Mouse (Mus musculus) cerebellum, postnatal 36 days (tissue): Measurements from ENCODE around the gene Olfr193.
"Not testable (repeated sequence)": the region's sequence is repeated elsewhere in the genome, so short reads cannot be mapped to it uniquely, and the experiment has no call there.

Experiments used
- DNase-seq, 2 experiments: peaks; one replicate each; pipeline ENCODE4 v3.0.0; 2021 to 2022; ENCODE audit warnings: mixed read lengths in 2 of 2

Olfr193 gene

DNA sequence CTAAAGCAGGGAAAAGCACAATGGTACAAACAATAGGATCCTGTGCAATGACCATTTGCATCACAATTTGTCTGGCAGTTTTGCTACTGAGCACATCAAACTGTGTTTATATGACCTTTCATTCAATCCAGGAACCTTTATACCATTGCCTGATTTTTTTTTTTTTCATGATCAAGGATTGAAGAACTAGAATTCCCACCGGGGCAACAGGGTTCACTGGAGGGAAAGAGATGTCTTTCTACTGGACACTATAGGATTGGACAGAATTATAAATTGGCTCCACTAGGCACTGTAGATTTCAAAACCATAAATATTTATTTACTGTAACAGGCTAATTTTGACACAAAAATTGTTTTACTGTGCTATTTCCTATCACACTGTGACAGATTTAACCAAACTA is at the start of gene Olfr193:
Gene Olfr193 (minus strand): TSS at position 101 of the 400 bp plus-strand sequence.
- no peak for DNase-seq

DNA sequence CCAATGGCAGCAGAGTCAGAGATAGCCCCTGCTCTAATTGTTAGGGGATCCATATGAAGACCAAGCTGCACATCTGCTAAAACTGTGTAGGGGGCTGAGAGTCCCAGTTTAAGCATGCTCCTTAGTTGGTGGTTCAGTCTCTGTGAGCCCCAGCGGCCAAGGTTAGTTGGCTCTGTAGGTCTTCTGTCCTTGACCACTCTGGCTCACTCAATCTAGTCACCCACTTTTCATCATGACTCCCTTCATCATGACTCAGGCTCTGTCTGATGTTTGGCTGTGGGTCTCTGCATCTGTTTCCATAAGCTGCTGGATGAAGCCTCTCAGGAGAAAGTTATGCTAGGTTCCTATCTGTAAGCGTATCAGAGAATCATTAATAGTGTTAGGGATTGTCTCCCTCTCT is 40.3 kb upstream of the Olfr193 start:
- no peak for DNase-seq

DNA sequence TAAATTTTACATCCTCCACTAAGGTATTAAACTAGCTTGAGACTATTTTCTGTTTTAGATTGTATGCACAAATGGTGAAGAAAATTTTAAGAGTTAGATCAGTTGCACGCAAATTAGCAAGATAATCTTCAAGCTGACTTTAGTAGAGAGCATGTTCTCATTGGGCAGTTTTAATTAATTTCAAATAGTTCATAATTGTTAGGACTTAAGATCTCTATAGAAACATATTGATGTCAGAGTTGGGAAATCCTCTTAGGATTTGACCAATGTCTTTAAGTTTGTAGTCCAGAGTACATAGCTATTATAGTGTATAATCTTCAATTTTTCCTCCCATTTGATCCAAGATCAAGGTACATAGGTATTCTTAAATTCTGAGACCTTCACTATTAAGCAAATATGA is 35.1 kb upstream of the Olfr193 start, which contains the start of gene Olfr195:
Gene Olfr195 (plus strand): TSS at position 301 of the 400 bp plus-strand sequence.
- DNase-seq = no peak

DNA sequence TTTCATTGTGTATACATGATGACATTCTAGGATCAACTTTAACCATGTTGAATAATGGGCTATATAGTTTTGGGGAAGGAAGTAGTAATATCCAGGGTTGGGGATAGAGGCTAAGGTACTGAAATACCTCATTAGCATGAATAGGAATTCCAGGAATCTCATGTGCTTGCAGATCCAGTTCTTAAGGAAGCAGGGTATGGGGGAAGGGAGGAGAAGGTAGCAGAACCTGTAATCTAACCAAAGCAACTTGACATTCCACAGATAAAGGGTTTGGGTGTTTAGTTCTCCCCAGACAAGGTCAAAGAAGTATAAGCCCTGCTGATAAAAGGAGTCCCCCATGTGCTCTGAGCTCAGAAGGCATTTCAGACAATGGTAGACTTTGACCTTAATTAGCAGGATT is 29.4 kb upstream of the Olfr193 start:
- DNase-seq = no peak

DNA sequence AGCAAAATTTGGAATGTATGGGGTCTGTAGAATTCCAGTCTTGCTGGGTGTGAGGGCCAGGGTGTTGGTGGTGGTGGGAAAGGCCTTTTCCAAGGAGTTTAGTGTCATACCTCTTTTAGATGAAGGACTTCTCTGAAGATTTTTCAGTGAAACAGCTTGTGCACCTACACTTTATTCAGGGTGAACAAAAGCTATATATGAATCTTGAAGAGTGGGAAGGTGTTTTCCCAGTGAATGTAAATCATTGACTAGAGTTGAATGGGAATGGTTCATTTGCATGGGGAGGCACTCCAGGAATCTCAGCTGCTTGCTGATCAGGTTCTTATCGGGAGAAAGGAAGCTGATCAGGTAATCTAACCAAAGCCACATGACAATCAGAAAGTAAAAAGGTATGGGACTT is 19.1 kb upstream of the Olfr193 start:
- no peak for DNase-seq

DNA sequence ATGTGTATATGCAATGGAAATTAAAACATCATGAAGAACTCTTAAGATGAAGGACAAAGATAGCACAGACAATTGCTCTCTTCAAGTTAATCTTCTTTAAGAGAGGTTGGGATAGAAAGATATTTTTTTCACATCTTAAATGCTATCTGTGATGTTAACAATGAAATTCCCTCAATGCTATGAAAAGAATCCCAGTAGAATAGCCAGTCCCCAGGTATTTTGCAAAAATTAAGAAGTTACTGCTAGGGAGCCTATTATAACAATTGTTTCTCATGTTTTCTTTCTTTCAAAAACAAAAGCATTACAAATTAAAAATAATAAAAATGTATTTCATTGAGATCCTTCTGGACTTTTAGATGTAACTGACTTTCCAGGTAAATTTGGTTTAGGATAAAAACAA is 9.3 kb upstream of the Olfr193 start, which contains the start of gene Olfr194:
Gene Olfr194 (minus strand): TSS at position 101 of the 400 bp plus-strand sequence.
- no peak for DNase-seq

DNA sequence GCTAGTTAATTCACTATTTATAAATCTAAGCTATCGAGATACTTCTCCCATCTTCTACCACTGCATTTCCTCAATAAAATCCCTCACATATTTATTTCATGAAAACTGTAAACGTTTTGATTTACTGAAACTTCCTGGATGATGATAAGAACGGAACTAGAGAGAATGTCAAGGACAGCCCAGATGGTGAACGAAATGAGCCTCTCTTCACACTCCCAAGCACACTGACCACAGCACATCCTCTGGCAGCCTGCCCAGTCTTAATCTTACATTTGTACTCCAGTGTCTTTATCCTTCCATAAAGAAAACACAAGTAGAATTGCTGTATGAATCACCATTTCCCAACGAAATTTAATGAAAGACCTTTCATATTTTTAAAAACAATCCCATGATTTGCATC is 3.2 kb downstream of the Olfr193 start:
- DNase-seq = not testable (repeated sequence)

DNA sequence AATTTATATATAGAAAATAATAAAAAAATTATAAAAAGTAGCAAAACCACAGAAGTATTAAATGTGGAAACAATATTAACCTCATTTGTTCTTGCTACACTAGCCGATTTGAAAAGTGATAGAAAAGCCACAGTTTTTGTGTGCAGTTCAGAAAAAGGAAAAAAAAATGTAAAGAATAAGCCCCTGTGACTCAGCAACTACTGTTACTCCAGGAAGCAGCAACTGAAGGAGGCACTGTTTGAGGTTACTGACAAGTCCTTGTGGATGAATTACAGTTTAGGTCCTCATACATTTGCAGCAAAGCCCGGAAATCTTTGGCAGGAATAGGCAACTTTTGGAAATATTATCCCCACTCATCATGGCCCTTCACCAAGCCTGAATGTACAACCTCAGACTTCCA is 6.4 kb downstream of the Olfr193 start:
- DNase-seq = no peak

DNA sequence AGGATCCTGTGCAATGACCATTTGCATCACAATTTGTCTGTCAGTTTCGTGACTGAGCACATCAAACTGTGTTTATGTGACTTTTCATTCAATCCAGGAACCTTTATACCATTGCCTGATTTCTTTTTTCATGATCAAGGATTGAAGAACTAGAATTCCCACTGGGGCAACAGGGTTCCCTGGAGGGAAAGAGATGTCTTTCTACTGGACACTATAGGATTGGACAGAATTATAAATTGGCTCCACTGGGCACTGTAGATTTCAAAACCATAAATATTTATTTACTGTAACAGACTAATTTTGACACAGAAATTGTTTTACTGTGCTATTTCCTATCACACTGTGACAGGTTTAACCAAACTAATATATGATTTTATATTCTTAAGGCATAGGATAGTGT is 22.0 kb downstream of the Olfr193 start, which contains the start of gene Olfr191:
Gene Olfr191 (minus strand): TSS at position 101 of the 400 bp plus-strand sequence.
- not testable (repeated sequence) for DNase-seq

DNA sequence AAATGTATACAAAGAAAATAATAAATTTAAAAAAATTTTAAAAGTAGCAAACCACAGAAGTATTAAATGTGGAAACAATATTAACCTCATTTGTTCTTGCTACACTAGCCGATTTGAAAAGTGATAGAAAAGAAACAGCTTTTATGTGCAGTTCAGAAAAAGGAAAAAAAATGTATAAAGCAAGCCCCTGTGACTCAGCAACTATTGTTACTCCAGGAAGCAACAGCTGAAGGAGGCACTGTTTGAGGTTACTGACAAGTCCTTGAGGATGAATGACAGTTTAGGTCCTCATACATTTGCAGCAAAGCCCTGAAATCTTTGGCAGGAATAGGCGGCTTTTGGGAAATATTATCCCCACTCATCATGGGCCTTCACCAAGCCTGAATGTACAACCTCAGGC is 30.6 kb downstream of the Olfr193 start:
- not testable (repeated sequence) for DNase-seq

DNA sequence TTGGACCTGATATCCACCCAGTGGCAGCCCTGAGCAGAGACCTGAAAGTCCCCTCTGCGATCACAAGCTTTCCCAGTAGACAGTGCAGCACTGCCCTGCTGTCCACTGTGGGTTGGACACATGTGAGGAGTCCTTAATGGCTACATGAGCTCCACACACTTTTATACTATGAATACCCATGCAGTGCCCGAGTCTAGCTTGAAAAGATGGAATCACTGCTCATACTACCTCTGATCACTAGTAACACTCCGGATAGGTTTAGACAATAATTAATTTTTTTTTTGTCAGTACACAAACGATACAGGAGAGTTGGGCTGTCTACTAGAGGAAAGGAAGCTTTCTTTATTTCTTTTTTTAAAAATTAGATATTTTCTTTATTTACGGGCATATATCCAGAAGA is 33.8 kb downstream of the Olfr193 start, which contains the start of gene Olfr190:
Gene Olfr190 (minus strand): TSS at position 101 of the 400 bp plus-strand sequence.
- DNase-seq = no peak

DNA sequence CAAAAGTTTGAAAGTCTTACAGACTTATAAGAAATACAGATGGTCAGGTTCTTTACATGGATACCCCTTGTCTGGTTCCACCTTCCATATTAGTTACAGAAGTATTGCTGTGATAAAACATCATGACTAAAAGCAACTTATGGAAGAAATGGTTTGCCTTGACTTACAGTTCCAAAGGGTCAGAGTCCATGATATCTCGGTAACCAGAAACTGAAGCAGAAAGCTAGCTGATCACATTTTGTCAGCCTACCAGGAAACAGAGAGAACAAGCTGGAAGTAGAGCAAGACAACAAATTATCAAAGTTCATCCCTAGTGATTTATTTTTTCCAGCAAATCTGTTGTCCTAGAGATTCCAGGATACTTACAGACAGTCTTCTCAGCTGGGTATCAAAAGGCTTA is 38.2 kb downstream of the Olfr193 start:
- no peak for DNase-seq

DNA sequence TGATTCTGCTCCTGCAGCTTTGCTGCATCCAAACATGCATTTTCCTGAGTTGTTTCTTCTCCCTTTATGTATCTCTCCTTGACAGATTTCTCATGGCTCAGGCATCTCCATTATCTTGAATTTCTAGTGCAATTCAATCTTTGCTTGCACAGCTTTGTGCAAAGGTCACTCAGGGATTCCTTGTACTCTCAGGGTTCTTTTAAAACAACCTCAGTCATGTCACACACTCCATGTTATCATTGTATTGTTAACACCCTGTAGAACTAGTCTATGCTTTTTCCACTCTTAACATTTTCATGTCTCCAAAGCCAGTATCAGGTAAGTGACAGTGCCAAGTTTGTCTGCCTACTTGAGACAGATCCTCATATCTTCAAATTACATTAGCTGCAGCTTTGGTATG is 39.9 kb downstream of the Olfr193 start:
- DNase-seq = no peak

DNA sequence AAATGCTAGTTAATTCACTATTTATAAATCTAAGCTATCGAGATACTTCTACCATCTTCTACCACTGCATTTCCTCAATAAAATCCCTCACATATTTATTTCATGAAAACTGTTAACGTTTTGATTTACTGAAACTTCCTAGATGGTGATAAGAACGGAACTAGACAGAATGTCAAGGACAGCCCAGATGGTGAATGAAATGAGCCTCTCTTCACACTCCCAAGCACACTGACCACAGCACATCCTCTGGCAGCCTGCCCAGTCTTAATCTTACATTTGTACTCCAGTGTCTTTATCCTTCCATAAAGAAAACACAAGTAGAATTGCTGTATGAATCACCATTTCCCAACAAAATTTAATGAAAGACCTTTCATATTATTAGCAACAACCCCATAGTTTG is 49.3 kb downstream of the Olfr193 start:
- DNase-seq = not testable (repeated sequence)
